Mouse (Mus musculus) heart, adult 2 months (tissue): ENCODE results near the gene Ppp1cb. TPM values are rescaled to one million over a fixed set of nuclear protein-coding genes. Genes with fewer than 3 reads are reported as not detected.

Experiments used
- DNase-seq, 2 experiments: peaks; one replicate each; pipeline ENCODE4 v3.0.0; 2021
- H3K27ac ChIP-seq: fragments of 200-600 bp; 2 replicates; pipeline ENCODE4 v1.8.1; 2022
- H3K27me3 ChIP-seq: fragments of 200-500 bp; 2 replicates; pipeline ENCODE4 v1.6.1; 2012; ENCODE audit warnings: mild to moderate bottlenecking, low read length, inconsistent platforms, mixed read lengths; ENCODE audit not compliant: control insufficient read depth, insufficient read depth
- H3K36me3 ChIP-seq: fragments of 200-500 bp; 2 replicates; pipeline ENCODE4 v1.6.1; 2012; ENCODE audit warnings: low read length, inconsistent platforms; ENCODE audit not compliant: control insufficient read depth, insufficient read depth
- H3K4me1 ChIP-seq: fragments of 200-500 bp; 2 replicates; pipeline ENCODE4 v1.6.1; 2011; ENCODE audit warnings: low read length; ENCODE audit not compliant: control insufficient read depth, insufficient read depth
- H3K4me3 ChIP-seq: fragments of 200-600 bp; 2 replicates; pipeline ENCODE4 v1.8.1; 2022
- H3K79me2 ChIP-seq: fragments of 200-500 bp; replicated peaks from 2 replicates; pipeline ENCODE4 v1.6.1; 2012; ENCODE audit warnings: mild to moderate bottlenecking, inconsistent platforms, low read length, moderate library complexity, mixed read lengths; ENCODE audit not compliant: control insufficient read depth, insufficient read depth
- H3K9ac ChIP-seq: fragments of 200-500 bp; 2 replicates; pipeline ENCODE4 v1.6.1; 2012; ENCODE audit warnings: low read depth, mild to moderate bottlenecking, control low read depth, inconsistent platforms, low read length, mixed read lengths
- CTCF ChIP-seq: fragments of 200-600 bp; IDR thresholded peaks from 2 replicates; pipeline ENCODE4 v1.8.1; 2022; ENCODE audit warnings: antibody characterized with exemption, mild to moderate bottlenecking, moderate library complexity
- EP300 ChIP-seq: fragments of 200-500 bp; IDR thresholded peaks from 2 replicates; pipeline ENCODE4 v1.6.1; 2011; ENCODE audit warnings: low read depth, low read length, control low read depth; ENCODE audit not compliant: insufficient read depth
- POLR2A ChIP-seq: fragments of 200-500 bp; IDR thresholded peaks from 2 replicates; pipeline ENCODE4 v1.6.1; 2011; ENCODE audit warnings: mild to moderate bottlenecking, low read depth, low read length, control low read depth; ENCODE audit not compliant: insufficient read depth
- WGBS: fragments of 180-500 bp; shearing (Covaris S2); methylation state at CpG from one replicate; pipeline ENCODE4 v1.1.7; 2018; 5-methylcytosine and 5-hydroxymethylcytosine counted together
- intact Hi-C: fragments of 180-260 bp; cut with DNase I; formaldehyde crosslinking; loops from one replicate; pipeline ENCODE4 v1.15.1; 2025
- polyA plus RNA-seq: library from polyadenylated mRNA; depleted of rRNA; stranded (reverse); fragments of >200 nt; gene quantifications from 2 replicates; pipeline ENCODE4 v1.2.3, GENCODE M21; 2012
- total RNA-seq, 2 experiments: library from RNA; stranded (reverse); gene quantifications; 2 replicates each; pipeline ENCODE4 v1.2.3; 2021

The Ppp1cb gene
- total and polyA plus RNA-seq, 3 experiments, result 82.1 to 471 (median 423) TPM

- intact Hi-C loops, result no loop called here
- no peak for DNase-seq
Observed at GRCm38 (mm10) chr5:32446810-32447209, 11.8 kb upstream of the Ppp1cb start.

DNA sequence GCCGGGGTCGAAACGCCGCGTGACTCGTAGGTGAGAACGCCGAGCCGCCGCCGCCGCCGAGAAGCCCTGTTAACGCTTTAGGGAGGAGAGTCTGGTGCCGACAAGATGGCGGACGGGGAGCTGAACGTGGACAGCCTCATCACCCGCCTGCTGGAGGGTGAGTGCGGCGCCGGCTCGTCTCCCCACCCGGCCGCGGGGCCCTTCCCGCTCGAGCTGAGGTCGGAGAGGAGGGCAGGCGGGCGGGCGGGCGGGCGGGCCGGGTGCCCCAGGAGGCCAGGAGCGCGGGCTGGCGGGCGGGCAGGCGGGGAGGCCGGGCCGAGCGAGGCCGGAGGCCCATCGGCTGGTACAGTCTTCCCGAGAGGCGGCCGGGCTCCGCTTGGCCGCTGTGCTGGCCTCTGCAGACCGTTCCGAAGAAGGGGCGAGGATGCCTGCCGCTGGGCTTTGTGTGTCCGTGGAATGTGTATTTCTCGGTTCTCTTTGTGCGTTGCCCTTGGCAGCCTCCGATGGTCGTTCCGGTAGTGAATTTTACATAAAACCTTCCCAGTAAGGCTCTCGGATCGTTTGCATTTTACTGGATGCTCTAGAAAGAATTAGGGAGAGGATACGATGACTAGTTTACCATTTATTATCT, 723 bp downstream of the Ppp1cb start:
- WGBS, result under 1% methylated on average over 48 of the region's 63 CpGs

More at GRCm38 (mm10) chr5:32446810-32447209, 11.8 kb upstream of the Ppp1cb start:
- Histone ChIP-seq H3K4me3 (no peak overlapping the region), H3K4me1 (peaks cover 3% of the 10 kb centered on the region; the same call in 1 of the 2 replicates), H3K9ac (no peak overlapping the region), H3K27ac (peak overlapping the region; percentile 1; the same call in 1 of the 2 replicates), H3K79me2 (no peaks in the 10 kb centered on the region), H3K36me3 (no peaks in the 10 kb centered on the region), H3K27me3 (no peaks in the 10 kb centered on the region)
- TF ChIP-seq POLR2A (no peak), CTCF (no peak), EP300 (no peak)

GRCm38 (mm10) chr5:32459882-32460751, 1.5 kb downstream of the Ppp1cb start:
- no peaks in the 10 kb centered on the region for H3K27me3 ChIP-seq
- H3K4me1 ChIP-seq, result peaks cover 12% of the 10 kb centered on the region
- intact Hi-C loops, result loop anchor here (1.0 to 5.0 kb wide), 4 partner anchors 43 to 152 kb away; partner anchors contain the start of gene Yes1
- H3K79me2 ChIP-seq, result peaks cover 2% of the 10 kb centered on the region
- H3K27ac ChIP-seq, result peak overlapping the region; percentile 98
- peak; percentile 39 to 56 for DNase-seq
- H3K36me3 ChIP-seq, result peaks cover 25% of the 10 kb centered on the region
- H3K4me3 ChIP-seq, result peak overlapping the region; percentile 90
- H3K9ac ChIP-seq, result peak overlapping the region; percentile 99
- WGBS, result under 1% methylated on average over 19 of the region's 19 CpGs
- TF ChIP-seq CTCF, result peak; percentile 84
- TF ChIP-seq EP300, result no peak

More for the DNA sequence above, 723 bp downstream of the Ppp1cb start:
- H3K9ac ChIP-seq, result peak overlapping the region; percentile 99
- peaks cover 2% of the 10 kb centered on the region; the same call in 1 of the 2 replicates for H3K79me2 ChIP-seq
- peaks cover 9% of the 10 kb centered on the region for H3K4me1 ChIP-seq
- peaks cover 25% of the 10 kb centered on the region for H3K36me3 ChIP-seq
- TF ChIP-seq POLR2A (no peak; the same call in 1 of the 2 replicates), CTCF (peak; percentile 20; the same call in 1 of the 2 replicates)
- peak in 1 of 2 experiments; percentile 84 for DNase-seq
- intact Hi-C loops, result loop anchor here (2.0 kb wide), 1 partner anchor 43 kb away; no protein-coding TSS in a partner anchor
- H3K27me3 ChIP-seq, result no peaks in the 10 kb centered on the region
- peak overlapping the region; percentile 90 for H3K4me3 ChIP-seq
- peak overlapping the region; percentile 98 for H3K27ac ChIP-seq

- Histone ChIP-seq H3K4me3 (peak overlapping the region; percentile 90), H3K27ac (peak overlapping the region; percentile 98)
- 13% methylated on average over 2 of the region's 2 CpGs for WGBS
Observed at GRCm38 (mm10) chr5:32460973-32461372, 2.3 kb downstream of the Ppp1cb start.

GRCm38 (mm10) chr5:32472332-32473028, 13.8 kb downstream of the Ppp1cb start:
- intact Hi-C loops, result no loop called here
- Histone ChIP-seq H3K4me1 (peaks cover 16% of the 10 kb centered on the region), H3K4me3 (no peak overlapping the region), H3K36me3 (peaks cover 47% of the 10 kb centered on the region), H3K9ac (no peak overlapping the region), H3K27ac (peak overlapping the region; percentile 57), H3K27me3 (no peaks in the 10 kb centered on the region), H3K79me2 (peaks cover 15% of the 10 kb centered on the region)
- TF ChIP-seq EP300 (no peak), CTCF (no peak), POLR2A (no peak)
- peak in 1 of 2 experiments; percentile 16 for DNase-seq
- 51% methylated on average over 4 of the region's 4 CpGs for WGBS

More at GRCm38 (mm10) chr5:32460973-32461372, 2.3 kb downstream of the Ppp1cb start:
- no peak for DNase-seq
- intact Hi-C loops, result loop anchor here (1.0 to 5.0 kb wide), 3 partner anchors 110 to 151 kb away; partner anchors contain the start of gene Yes1
- peaks cover 4% of the 10 kb centered on the region for H3K79me2 ChIP-seq
- peaks cover 15% of the 10 kb centered on the region for H3K4me1 ChIP-seq
- 0 out of 2 replicates have a peak overlapping the region, but pooled peaks have one; percentile 22 for H3K9ac ChIP-seq
- TF ChIP-seq CTCF (no peak), POLR2A (no peak), EP300 (no peak)
- H3K36me3 ChIP-seq, result peaks cover 28% of the 10 kb centered on the region
- no peaks in the 10 kb centered on the region for H3K27me3 ChIP-seq
